Mouse (Mus musculus): ENCODE data around the gene Glt28d2. TPM values are rescaled to one million over a fixed set of nuclear protein-coding genes. Genes with fewer than 3 reads are reported as not detected.
A peak's percentile ranks its signal among the peaks of the same experiment; 100 is the strongest.

Gene Glt28d2
- total RNA-seq, 1 experiment from 2014 or later: not detected

DNA sequence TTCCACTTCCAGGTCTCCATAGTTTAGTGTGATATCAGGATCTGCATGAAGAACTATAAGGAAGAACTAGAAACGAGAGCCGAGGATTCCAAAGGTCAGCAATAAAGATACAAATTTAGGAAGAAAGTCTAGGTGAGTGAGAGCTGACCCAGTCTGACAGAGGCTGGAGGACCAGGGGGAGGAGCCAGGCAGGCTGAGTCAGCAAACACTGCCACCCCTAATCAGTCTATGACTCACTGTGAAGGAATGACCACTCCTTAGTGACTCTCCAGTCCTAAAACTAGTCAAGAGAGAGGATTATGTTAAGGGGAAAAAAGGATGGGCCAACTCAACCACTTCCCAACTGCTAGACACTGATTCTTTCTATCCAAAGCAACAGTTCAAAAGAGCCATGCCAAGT lies 6.6 kb downstream of the Glt28d2 start:
- ATAC-seq (replicated peaks; ENCODE audit: low read depth, poor library complexity, severe bottlenecking): no peak

- ATAC-seq (replicated peaks; ENCODE audit: low read depth, poor library complexity, severe bottlenecking): no peak
Measured at GRCm38 (mm10) chr3:85880068-85880467, 7.2 kb downstream of the Glt28d2 start.

- no peak for ATAC-seq (replicated peaks; ENCODE audit: low read depth, poor library complexity, severe bottlenecking)
Measured at GRCm38 (mm10) chr3:85878911-85879310, 8.4 kb downstream of the Glt28d2 start.

GRCm38 (mm10) chr3:85863996-85864395 lies 23.3 kb downstream of the Glt28d2 start:
- no peak for ATAC-seq (replicated peaks; ENCODE audit: low read depth, poor library complexity, severe bottlenecking)

DNA sequence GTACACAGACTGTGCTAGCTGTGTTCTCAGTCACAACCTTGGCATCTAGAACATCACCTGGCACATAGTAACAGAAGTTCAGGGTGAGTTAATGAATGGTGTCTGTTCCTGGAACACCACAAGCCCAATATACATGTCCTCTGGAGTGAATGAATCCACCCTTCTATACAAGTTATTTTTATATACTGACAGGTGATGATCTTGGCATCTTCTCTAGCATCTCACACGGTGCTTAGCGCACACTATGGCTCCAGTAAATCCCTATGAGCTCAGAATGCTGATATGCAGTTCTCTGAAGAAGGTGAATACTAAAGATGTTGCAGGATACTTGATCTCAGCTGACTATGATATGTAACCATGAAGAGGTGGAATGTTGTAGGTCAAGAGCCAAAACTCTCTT lies 24.4 kb downstream of the Glt28d2 start:
- no peak for ATAC-seq (replicated peaks; ENCODE audit: low read depth, poor library complexity, severe bottlenecking)

DNA sequence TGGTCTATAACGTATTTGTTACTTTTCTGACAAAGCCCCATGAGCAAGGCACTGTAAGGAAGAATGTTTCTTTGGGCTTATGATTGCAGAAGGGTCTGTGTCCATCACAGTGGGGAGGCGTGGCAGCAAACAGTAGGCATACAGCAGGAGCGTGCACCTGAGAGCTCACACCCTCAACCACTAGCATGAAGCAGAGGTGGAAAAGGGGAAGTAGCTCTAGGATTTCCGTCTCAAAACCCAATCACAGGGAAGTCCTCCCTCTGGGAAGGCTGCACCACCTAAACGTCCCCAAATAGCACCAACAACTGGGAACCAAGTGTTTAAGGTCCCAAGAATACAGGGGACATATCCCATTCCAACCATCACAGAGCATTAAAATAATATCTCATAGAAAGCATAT lies 26.3 kb downstream of the Glt28d2 start:
- peak; percentile 52 for ATAC-seq (replicated peaks; ENCODE audit: low read depth, poor library complexity, severe bottlenecking)

- no peak for ATAC-seq (replicated peaks; ENCODE audit: low read depth, poor library complexity, severe bottlenecking)
Measured at GRCm38 (mm10) chr3:85859311-85859710, 28.0 kb downstream of the Glt28d2 start.

DNA sequence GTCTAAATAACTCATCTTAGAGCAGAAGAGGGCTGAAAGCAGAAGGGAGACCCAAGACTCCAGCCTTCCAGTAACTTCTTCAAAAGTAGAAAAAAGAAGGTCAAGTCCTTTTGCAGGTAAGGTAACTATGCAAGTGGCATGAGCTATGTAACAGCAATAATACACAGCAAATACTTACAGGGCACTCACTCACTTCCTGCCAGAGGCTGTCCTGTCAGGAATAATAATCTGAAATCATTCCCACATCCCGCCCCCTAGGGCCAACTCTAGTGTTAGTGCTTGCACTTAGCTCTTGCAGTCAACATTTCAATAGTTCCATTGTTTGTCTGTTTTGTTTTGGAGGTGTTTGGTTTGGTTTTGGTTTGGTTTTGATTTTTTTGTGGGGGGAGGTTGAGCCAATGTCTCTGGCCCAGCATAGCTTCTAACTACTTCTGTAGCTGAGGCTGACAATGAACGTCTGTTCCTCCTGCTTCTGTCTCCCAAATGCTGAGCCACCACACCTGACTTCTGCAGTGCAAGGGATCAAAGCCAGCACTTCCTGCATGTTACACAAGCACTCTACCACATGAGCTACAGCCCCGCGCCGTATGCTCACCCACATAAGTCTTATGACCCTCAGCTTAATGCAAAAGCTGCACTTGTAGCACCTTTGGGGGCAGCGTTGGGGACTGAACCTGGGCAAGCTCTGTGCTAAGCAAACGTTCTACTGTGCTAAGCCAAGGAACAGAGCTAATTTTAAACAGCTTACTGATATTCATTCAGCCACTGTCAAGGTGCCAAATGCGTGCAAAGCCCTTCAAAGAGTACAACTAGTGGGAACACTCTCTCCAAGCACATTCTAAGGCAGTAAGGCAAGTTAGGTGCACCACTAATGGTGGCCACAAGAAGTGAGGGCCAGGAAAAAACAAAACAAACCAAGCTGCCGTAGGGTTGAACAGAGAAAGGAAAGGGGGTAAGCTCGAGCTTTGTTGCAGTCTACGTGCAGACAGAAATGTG lies 28.9 kb downstream of the Glt28d2 start:
- ATAC-seq (replicated peaks; ENCODE audit: low read depth, poor library complexity, severe bottlenecking): 0 out of 2 replicates have a peak, but pooled peaks have one; percentile 45

DNA sequence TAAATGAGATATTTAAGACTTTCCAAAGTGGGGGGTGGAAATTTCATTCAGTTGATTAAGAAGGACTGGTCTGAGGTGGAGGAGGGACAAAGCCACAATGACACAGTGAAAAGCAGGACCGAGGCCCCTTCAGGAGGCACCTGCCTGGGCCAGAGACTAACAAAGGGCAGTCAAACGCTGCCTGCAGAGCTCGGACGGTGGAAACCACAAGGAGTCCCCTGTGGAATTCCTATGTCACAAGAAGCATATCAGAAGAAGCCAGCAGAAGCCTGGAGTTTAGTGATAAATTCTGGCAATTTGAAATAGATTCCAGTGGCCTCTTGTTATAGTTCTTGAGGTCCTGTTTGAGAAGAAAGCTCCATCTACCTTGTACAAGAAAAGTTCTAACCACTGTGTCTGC lies 30.2 kb downstream of the Glt28d2 start:
- ATAC-seq (replicated peaks; ENCODE audit: low read depth, poor library complexity, severe bottlenecking): peak; percentile 61; the same call in 1 of the 2 replicates

GRCm38 (mm10) chr3:85855947-85856346 lies 31.4 kb downstream of the Glt28d2 start:
- no peak; the same call in 1 of the 2 replicates for ATAC-seq (replicated peaks; ENCODE audit: low read depth, poor library complexity, severe bottlenecking)

GRCm38 (mm10) chr3:85855043-85855442 lies 32.3 kb downstream of the Glt28d2 start:
- no peak for ATAC-seq (replicated peaks; ENCODE audit: low read depth, poor library complexity, severe bottlenecking)

DNA sequence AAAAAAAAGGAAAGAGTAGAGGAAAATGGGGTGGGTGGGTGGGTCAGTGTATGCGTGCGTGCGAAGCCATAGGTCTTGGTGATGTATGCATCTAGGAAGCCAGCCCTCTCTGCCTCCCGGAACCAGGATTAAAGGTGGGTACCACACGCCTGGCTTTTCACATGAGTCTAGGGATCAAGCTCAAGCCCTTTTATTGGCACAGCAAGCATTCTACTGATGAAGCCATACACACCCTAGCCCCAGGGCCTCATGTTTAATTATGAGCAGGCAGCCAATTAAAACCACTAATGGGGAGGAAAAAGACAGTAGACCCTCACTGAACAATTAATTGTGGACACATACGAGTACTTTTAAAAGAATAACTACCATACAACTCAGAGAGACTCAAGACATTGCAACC lies 33.2 kb downstream of the Glt28d2 start:
- ATAC-seq (replicated peaks; ENCODE audit: low read depth, poor library complexity, severe bottlenecking): no peak

GRCm38 (mm10) chr3:85853715-85854114 lies 33.6 kb downstream of the Glt28d2 start:
- no peak for ATAC-seq (replicated peaks; ENCODE audit: low read depth, poor library complexity, severe bottlenecking)

- no peak for ATAC-seq (replicated peaks; ENCODE audit: low read depth, poor library complexity, severe bottlenecking)
Measured at GRCm38 (mm10) chr3:85850079-85850478, 37.2 kb downstream of the Glt28d2 start.

- no peak for ATAC-seq (replicated peaks; ENCODE audit: low read depth, poor library complexity, severe bottlenecking)
Measured at GRCm38 (mm10) chr3:85846316-85846715, 41.0 kb downstream of the Glt28d2 start.

GRCm38 (mm10) chr3:85845341-85845740 lies 42.0 kb downstream of the Glt28d2 start:
- ATAC-seq (replicated peaks; ENCODE audit: low read depth, poor library complexity, severe bottlenecking): no peak

- no peak for ATAC-seq (replicated peaks; ENCODE audit: low read depth, poor library complexity, severe bottlenecking)
Measured at GRCm38 (mm10) chr3:85842881-85843218, 44.5 kb downstream of the Glt28d2 start.

DNA sequence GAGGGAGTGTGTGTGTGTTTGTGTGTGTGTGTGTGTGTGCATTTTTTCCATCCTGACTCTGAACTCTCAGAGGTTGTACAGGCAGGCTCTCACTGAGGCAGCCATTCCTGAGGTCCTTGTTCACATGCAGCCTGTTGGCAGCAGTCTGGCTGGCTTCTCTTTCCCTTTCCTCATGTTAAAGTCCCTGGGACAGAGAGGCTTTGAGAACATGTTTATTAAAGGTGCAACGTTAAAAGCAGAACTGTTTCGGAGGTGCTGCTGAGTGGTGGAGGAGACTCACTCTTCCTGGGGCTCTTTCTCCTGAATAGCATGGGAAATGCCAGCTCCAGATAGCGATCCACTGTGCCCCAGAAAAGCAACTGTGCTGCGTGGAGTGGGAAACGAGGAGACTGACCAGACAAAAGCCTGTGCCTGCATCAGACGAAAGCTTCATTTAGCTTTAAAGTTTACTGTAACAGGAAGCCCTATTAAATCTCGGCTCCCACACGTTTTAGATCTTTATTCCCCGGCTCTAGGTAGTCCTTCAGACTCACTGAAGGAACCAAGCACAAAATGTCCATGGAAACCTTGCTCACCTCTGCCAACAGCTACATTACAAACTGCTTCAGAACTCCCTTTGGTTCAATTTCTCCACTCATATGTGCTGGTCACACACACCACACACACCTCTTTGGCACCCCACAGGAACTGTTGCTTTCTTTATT lies 45.0 kb downstream of the Glt28d2 start:
- no peak for ATAC-seq (replicated peaks; ENCODE audit: low read depth, poor library complexity, severe bottlenecking)

DNA sequence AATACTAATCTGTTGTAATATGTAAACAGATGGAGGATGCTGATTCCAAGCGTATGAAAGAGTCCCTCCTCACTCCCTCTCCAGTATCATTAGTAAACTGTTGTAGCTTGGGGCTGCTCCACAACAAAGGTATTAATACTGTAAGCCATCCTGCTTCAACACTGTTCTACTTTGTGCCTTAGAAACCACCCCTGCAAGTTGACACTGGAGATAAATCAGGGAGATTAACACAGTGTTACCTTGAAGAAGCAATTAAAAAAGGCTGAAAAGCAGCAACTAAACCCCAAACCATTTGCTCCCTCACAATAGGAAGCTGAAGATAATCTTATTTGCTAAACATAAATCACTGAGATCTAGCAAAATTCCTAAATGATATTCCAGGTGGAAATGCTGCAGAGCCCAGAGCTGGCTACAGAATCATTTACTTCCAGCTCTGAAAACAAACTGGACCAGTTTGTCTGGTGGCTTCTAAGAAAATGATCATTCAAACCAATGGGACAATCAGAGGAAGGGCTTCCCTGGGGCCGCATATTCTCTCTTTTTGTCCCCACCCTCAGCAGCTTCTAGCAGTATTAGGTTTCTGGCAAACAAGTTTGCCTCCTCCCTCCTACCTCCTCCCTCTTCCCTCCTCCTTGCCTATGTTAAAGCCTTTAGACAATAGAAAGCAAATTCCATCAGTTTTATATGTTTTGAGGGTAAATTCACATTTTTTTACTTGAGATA lies 45.7 kb downstream of the Glt28d2 start:
- ATAC-seq (replicated peaks; ENCODE audit: low read depth, poor library complexity, severe bottlenecking): no peak

DNA sequence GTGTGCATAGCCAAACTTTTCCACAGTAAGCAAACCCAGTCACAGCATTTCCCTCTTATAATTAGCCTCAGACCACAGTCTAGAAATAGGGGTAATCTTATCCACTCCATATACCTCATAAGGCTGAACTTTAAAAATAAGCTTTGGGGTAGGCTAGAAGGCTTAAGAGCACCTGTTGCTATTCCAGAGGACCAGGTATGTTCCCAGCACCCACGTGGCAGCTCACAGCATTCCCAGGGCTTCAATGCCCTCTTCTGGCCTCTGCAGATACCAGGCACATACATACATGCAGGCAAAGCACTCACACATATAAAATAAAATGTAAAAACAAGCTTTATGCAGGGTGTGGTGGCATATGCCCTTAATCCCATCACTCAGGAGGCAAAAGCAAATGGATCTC lies 53.7 kb downstream of the Glt28d2 start:
- ATAC-seq (replicated peaks; ENCODE audit: low read depth, poor library complexity, severe bottlenecking): no peak
